Mouse (Mus musculus): ENCODE results near the gene Cdhr2.

Gene Cdhr2

GRCm38 (mm10) chr13:54783235-54783634 is 82.0 kb downstream of the Cdhr2 start:
- DNase-seq (ENCODE audit: low read depth, low spot score), result peak; percentile 94

DNA sequence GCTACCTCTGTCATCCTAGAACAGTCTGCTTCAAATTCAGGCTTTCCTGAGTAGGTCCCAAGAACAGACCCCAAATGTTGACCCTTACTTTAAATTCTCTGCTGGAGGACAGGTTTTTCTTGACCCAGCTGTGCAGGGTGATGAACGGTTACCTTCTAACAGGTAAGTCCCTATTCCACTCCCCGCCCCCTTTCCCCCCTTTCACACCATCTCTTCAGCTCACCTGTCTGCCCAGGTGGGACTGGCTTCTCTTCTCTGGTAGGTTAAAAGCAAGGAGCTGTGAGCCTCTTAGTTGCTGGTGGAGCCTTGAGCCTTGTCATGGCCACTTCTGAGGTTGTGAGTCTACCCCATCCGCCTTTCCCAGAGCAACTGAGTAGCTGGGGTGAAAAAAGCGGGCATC is 82.4 kb downstream of the Cdhr2 start, which contains the start of gene Eif4e1b:
TSS of gene Eif4e1b (plus strand) at position 301 of the 400 bp plus-strand sequence.
- DNase-seq (ENCODE audit: low read depth, low spot score), result no peak
